Mouse (Mus musculus): ENCODE results near the gene Zmynd8.

DNA sequence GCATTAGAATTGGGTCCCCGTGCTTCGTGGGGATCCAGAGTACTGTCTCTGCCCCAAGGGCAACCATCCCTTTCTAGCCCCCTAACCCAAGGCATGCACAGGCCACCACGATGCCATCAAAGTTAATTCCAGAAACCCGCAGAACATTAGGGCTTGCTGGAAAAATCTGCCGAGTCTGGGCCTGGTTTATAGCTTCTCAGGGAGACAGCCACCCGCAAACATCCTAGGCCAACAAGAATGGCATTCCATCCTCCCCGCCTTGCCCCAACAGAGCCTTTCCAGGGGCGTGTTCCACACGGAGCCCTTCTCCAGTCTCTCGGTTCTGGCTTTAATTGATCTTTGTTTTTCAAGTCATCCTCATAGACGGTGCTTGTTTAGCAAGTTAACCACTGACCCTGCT, 150.4 kb downstream of the Zmynd8 start:
- no peak for TF ChIP-seq GATA1 (IDR thresholded peaks at IDR 0.05; ENCODE audit: borderline replicate concordance, low read length)
- no peak for TF ChIP-seq FLI1 (IDR thresholded peaks at IDR 0.05; ENCODE audit: low read length)
